Mouse (Mus musculus) cerebellum, adult 11 months (tissue): ENCODE results near the gene Iqcd.

Experiments used
- DNase-seq: peaks from one replicate; pipeline ENCODE4 v3.0.0; 2022

Iqcd gene

DNA sequence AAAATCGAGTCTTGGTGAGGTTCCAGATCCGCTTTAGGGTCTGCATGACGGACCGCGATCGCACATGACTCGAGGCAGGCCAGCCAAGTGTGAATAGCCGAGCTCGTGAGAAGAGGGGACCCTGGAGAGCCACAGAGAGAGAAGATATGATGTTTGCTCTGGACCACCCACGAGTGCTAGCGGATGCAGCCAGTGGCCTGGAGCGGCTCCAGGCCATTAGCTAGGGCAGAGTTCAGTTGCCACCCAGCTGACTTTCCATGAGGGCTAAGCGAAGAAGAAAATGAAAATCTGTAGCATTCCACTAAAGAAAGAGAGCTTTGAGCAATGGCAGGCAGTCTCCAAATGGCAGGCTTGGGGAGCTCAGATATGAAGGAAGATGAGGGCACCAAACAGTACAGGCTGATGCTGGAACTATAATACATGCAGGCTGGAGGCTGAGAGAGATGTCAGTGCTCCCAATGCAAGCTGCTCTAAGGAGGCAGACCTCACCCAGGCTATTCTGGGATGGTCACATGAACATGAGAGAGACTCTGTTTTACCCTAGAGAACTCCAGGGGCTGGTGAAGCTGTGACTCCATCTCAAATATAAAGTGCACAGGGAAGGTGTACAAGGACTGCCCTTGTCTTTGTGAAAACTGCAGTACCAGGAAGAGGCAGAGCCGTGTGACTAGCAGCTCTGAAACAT, 17.6 kb upstream of the Iqcd start:
- peak; percentile 31 for DNase-seq

DNA sequence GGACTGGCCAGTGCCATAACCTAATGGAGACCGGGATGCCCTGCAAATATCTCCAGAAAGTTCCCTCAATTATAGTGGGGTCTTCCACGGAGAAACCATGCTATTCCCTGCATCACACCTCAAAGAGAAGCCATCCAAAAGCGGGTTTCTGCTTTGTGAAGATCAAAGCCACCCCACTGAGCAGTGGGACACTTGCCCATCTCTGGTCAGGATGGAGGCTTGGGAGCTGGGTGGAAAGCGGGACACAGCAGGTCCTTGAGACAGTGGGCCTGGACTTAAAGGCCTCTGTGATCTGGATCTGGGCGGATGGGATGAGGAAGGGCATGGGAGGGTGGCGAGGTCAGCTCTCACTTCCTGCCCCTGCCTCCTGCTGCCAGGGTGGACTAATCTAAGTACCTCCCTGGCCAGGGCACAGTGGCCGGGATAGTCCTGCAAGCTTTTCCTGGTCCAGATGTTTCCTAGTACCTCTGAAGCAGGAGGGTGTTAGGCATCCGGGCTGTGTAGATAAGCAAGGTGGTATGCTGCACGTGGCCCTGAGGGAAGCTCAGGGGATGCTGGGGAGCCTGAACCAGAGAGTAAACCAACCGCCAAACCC, 14.2 kb upstream of the Iqcd start:
- no peak for DNase-seq

DNA sequence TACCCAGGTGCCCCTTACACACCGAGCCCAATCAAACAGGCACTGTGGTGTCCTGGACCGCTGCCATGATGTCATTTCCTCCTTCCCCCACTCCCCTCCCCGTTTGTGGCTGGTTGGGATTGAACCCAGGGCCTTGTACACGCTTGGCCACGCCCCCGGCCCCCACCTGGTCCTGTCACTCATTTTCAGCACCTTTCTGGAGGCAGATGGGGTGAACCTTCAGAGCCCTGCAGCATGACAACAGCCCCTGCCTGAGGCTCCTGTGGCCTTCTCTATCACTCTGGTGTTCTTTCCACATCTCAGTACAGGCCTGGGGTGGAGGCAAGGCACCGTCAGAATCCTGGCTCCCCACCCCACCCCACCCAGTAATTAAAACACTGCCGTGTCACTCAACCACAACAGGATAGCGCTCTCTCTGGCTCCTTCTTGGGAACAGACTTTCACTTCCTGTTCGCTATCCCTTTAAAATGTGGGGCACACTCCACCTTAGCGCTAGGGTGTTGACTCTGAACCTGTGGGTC, 12.0 kb upstream of the Iqcd start:
- no peak for DNase-seq

DNA sequence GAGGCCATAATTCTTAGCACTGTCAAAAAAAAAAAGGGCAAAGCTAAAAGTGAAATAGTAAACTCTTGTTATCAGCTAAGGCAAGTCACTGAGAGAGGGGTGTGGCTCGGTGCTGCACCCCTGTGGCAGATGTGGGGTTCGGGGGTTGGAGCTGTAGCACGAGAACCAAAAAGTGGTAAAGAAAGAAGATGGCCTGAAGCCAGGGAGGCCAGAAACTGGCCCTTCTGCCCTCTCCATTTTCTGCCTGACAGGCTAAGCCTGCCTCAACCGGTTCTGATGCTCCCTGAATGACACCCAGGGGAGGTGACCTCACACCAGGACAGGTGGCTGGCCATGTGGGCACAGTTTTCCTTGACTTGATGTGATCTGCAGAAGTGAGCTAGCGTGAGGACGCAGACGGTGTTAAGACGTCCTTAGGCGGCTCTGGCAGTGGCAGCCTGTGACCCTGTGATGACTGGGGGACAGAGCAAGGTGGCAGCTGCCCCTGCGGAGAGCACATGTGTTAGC, 10.8 kb upstream of the Iqcd start:
- DNase-seq = no peak

DNA sequence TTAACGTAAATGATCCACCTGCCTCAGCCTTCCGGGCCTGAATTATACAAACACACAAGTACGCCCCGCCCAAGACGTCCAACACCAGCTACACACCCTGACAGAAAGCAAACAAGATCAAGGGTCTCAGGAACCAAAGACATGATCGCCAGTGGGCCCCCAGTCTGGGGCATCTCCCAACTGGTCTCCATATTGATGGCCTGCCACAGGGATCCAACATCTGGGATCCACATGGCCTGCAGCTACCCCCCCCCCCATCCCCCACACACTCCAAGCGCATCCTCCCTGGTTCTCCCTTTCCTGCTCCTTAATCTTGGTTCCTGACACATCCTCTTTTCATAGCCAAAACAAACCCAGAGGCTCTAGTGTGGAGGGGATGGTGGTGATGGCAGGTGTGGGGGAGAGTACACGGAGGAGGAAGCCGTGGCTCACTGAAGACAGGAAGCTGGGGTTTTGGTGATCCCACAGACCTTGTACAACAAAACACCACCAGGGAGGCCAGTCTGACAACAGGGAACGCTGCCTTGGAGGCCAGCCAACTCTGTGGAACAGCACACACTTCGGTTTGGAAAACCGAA, 10.2 kb upstream of the Iqcd start:
- DNase-seq = no peak

DNA sequence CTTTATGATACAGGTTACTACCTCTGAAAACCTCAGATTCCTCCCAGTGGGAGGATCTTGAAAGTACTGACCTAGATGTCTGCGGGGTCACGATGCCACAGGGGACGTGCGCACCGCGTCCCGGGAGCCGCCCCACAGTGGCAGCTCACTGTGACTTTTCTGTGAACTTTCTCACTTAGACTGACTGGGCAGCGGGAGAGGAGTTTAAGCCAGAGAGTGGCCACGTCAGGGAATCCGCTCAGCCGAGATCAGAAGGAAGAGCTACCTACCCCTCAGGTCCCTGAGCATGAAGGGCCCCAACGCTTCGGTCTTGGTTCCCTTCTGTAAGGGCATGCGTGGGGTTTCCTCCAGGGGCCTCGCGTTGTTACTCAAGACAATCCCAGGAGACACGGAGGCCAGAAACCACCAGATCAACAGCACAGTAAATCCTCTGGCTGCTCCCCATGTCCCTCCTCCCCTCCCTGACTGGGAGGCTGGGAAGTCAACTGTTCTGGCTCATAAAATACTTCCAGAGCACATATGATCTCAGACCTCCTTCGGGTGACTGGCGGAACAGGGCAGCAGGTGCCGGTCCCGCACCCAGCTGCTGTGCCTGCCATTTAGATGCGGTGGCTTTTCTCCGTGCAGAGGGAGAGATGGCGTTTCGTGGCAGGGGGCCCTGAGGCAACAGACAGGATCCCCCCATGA, 9.5 kb upstream of the Iqcd start:
- DNase-seq = no peak

DNA sequence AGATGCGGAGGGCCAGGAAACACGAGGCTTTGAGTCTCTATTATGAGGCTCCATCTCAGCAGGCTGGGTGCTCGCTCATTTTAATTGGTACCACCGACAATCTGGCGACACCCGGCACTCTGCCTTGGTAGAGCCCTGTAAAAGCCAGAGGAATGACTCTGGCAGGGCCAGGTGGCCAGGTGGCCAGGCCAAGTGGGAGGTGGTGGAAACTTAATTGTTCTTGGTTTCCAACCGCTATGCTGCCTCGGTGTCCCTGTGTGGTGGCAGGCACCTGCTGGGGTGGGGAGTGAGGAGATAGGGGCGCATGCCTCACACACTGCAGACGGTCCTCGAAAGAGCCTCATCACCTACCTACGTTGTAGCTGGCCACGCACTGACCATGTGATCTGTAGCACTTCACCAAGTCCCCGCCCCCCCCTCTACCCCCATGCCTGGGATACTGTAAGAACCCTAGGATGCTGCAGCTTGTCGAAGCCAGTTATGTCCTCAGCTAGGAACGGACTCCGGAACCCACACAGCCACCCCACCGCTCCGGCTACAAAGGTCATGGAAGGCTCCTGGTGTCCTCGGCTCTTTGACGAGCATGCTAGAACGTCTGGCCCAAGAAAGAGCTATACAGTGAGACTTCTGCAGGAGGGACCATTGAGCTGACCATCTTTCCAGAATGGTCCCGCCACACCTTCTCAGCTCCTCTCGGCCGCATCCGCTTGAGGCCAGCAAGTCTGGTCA, 8.8 kb upstream of the Iqcd start:
- DNase-seq = no peak

DNA sequence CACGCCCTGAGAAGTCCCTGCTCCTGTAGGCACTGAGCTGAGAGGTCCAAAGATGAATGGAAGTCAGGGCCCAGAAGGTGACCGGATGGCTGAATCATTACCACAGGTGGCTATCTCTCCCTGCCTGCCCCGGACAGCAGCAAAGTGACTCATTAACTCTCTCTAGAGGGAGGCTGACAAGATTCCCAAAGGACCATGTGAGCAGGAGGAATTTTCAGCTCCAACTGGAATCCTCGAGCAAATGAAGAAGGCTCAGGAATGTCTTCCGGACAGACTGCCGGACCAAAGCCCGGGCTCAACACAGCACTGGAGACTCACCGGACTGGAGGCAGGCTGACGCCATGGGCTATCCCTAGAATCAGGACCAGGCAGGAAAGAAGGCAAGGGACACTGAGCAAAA, 6.8 kb upstream of the Iqcd start:
- DNase-seq = no peak

DNA sequence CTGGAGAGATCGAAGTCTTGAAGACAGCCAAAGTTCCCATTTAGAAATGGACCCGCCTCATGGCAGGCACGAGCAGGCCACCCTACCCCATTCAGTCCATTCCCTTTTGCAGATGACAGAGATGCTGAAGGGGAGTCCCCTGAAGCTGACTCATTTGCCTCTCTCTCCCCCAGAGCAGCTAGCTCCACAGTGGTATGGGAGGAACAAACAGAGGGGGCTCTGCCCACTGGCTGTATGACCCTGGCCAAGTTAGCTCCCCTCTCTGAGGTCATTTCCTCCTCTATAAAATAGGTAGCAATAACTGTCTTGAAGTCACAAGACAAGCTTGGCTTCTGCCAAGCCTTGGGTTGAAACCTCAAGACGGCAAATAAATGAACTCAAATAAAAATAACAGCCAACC, 5.3 kb upstream of the Iqcd start:
- DNase-seq = no peak

DNA sequence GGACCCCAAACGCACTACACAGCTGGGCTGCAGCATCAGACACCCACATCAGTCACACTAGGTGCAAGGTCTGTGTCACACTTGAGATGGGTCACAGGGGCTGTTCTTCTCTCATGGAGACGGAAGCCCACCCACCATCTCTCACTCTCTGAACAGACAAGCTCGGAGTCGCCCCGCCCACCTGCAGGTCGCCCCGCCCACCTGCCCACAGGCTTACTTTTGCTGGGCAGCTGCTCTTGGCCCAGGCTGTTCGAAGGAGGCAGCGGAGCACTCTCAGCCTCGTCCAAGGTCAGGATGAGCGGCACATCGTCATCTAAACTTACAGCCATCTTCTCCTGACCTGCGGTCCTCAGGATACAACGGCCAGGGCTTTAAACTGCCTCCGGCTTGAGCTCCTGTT, 3.8 kb upstream of the Iqcd start:
- no peak for DNase-seq

DNA sequence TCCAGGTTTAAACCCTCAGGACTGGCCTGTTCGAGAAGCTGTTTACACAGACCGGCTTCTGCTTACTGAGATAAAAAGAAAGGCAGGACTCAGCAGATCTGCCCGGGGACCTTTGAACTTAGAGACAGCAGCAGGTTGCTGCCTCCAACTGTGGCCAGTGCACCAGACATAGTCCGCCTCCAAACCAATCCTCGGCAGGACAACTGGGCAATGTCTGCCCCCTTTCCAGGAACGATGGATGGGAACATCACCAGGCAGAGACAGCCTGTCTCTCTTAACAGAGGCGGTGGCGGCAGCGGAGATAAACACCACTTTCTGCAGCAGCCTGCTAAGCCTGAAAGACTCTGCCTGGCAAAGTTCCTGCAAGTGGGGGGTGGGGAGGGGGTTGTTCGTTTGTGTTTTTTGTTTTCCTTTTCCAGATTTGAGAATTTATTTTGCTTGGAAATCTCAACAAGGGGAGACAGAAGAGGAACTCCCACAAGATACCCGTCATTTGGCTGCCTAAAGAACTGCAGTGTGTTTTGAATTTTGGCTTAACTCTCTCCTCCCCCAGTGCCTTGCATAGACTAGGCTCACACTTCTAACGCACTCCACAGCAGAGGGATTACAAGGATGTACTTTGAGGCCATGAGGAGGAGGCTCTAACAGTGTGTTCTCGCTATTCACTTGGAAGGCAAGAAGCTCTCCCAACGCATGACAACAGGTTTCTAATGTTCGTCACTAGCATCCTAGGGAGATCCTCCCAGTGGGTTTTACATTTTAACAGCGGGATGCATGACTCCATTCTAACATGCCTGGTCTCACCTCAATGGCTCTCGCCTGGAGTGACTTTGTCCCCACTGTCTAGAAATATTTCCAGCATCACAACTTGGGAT, 1.8 kb upstream of the Iqcd start:
- no peak for DNase-seq

DNA sequence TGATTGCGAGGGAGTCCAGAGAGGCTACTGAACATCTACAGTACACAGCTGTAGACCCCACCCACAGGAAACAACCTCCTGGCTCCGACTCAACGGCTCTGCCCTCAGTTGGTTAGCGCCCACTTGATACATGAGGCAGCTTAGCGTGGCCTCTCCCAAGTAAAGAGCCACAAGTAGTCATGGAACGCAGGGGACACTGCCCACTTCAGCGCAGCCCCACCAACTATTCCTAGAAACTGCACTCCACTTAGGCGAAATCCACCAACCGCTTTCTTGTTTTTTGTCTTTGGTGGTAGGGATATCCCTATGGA, 1.2 kb upstream of the Iqcd start:
- no peak for DNase-seq

DNA sequence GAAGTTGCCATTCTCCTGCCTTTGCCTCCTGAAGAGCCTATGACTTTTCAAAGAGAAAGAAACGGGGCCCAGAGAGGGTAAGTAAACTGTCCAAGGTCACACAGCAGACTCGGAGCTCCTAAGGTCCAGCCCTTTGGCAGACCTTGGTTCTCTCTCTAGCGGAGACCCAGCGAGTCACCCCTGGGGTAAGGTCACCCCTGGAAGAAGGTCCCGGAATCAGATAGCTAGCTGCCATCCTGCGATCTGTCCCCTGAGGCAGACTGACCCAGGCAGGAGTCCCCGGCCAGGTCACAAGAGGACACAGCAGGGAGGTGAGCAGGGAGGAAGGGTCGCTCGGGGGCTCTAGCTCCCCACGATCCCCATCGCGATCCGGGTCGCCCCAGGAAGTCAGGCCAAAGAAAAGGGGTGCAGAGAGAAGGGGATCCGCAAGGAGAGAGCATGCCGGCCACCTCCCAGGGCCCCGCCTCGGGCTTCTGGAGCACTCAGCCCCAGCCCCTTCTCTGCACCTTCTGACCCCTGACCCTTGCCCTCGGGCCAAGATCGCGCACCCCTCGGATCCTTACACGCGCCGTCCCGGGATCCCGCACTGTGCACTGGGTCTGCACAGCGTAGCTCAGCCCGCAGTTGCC, 762 bp upstream of the Iqcd start:
- DNase-seq = no peak

DNA sequence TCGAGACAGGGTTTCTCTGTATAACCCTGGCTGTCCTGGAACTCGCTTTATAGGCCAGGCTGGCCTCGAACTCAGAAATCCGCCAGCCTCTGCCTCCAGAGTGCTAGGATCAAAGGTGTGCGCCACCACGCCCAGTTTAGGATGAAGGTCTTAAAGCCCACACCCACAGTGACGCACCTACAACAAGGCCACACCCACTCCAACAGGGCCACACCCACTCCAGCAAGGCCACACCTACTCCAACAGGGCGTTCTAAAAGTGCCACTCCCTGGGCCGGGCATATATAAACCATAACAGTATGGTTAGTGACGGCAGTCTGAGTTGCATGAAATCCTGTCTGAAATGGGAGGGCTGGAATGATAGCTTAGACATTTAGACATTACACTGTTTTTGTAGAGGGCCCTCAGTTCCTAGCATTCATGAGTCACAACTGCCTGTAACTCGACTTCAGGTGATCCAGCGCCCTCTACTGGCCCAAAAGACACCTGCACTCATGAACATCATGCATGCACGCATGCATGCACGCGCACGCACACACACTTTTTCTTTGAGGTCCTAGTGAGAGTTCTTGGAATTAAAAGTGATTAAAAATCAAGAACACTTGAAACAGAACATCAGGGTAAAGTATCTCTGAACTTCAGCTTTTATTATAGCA, 1.7 kb downstream of the Iqcd start:
- no peak for DNase-seq

DNA sequence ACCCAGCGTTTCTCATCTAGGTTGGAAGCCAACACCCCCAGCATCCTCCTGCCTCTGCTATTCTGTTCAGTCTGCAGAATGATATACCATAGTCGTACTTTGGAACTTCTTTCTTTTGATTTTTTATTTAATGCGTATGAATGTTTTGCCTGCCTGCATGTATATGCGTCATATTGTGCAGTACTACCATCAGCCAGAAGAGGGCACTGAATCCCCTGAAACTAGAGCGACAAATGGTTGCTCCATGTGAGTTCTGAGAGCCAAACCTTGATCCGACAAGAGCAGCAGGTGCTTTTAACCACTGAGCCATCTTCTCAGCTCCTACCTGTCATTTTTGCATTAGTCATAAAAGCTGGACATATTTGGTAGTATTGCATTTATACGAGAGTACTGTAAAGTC, 3.3 kb downstream of the Iqcd start:
- no peak for DNase-seq

DNA sequence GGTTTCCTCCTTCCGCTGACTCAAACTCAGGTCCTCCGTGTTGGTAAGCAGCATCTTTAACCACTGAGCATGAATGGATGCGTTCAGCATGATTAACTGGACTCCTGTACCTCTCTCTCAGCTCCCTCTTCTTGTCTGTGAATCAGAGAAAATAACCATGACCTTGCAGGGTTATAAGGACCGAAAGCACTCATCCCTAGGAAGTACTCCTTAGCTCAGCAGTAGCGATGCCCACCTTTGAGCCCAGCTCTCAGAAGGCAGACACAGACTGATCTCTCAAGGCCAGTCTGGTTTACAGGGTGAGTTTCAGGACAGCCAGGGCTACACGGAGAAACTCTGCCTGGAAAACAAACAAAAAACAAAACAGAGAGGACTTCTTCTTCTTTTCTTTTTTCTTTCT, 5.7 kb downstream of the Iqcd start:
- no peak for DNase-seq

DNA sequence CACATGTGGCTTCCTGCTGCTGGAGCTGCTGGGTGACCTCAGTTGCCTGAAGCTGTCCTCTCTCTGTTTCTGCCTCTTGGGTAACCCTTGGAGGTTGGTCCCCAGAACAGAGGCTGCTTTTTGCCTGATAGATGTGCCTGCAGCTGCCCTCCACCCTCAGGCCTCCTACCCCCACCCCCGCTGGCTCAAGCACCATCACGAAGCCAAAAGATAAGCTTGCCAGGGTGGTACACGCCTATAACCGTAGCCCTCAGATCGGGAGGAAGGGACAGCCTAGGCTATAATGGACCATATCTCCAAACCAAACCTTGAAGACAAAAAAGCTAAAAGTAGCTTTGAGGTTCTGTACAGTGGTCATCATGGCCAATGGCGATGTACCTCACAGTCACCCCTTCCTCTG, 10.8 kb downstream of the Iqcd start:
- no peak for DNase-seq

DNA sequence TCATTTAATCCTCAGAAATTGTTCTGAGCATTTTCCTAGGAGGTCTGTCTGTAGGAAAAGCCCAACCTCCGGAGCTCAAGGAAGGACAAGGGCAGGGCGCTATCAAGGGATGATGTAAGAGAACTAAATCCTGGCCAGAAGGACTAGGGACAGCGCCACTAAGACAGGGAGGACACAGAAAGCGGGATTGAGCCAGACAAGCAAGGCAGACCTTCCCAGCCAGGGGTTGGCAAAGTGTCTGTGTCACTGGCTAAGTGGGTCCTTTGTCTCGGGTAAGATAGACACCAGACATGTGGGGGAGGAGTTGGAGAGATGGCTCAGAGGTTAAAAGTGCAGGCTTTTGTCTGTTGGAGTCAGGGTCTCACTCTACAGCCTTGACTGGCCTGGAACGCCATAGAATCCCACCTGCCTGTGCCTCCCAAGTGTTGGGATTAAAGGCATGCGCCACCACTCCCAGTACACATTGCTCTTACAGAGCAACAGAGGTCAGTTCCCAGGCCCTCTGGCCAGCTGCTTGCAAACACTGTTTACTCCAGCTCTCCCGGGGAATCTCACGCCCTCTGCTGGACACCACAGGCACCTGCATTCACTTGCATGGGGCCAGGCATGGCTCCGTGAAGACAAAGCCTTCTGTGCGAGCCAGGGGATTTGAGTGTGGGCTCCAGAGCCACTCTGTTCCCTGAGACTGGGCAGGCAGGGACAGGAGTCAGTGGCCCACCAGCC, 12.3 kb downstream of the Iqcd start:
- no peak for DNase-seq

DNA sequence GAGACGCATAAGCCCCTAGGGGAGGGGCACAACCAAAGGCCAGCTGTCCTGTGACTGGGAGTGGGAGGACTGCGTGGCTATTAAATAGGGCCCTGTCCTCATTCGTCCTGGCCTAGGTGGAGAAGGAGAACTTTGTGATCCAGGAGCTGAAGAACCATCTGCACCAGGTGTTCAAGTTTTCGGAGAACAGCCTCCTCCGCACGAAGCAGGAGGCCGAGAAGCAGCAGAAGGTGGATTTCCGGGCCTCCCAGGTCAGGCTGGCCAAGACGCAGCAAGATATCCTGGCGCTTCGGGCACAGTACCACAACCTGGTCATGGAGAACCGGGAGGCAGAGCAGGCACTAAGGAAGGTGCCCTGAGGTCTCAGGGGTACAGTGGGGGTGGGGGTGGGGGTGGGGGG, 13.4 kb downstream of the Iqcd start:
- no peak for DNase-seq

DNA sequence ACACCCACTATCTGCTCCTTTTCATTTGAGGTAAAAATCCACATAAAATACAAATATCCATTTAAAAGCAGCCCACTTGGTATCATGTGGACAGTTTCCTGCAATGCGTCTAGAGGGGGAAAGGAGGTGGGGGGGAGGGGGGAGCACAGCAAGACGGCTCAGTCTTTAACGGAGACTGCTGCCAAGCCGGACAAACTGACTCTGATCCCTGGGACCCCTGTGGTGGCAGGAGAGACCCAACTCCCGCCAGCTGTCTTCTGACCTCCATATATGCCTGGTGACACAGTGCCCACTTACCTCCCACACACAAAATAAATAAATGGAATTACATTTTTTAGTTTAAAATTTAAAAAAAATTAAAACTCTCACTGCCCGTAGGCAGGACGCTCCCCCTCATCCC, 14.7 kb downstream of the Iqcd start:
- no peak for DNase-seq

DNA sequence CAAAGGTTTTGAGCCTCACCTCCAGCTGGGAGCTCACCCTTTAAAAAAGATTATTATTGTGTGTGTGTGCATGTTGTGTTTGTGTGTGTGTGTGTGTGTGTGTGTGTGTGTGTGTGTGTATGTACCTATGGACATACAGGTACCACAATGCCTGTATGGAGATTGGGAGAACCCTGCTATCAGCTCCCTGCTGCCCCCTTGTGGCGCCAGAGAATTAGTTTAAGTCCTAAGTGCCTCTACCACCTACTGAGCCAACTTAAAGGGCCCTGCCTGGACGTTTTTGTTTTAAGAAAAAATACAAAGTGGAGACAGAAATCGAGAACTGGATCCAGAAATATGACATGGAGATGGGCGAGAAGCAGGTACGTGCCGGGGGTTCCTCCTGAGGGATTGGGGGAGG, 16.0 kb downstream of the Iqcd start:
- peak; percentile 88 for DNase-seq
